Mouse (Mus musculus) intestine, embryonic 16.5 days (tissue): ENCODE measurements around the gene Slc15a4. TPM values are rescaled to one million over a fixed set of nuclear protein-coding genes. Genes with fewer than 3 reads are reported as not detected.

Source experiments
- ATAC-seq: fragments of 200-750 bp; cut with Nextera tagmentation; 2 replicates; pipeline ENCODE4 v1.8.0; 2017; ENCODE audit warnings: moderate TSS enrichment, moderate library complexity
- H3K27ac ChIP-seq: fragments of 300-500 bp; sonication (generic); 2 replicates; pipeline ENCODE4 v1.5.1; 2014; ENCODE audit warnings: mild to moderate bottlenecking, low read length
- H3K27me3 ChIP-seq: fragments of 300-500 bp; sonication (generic); replicated peaks from 2 replicates; pipeline ENCODE4 v1.6.1; 2014; ENCODE audit warnings: low read length, control low read depth, mixed read lengths; ENCODE audit not compliant: control insufficient read depth, insufficient read depth
- H3K36me3 ChIP-seq: fragments of 300-500 bp; sonication (generic); 2 replicates; pipeline ENCODE4 v1.6.1; 2014; ENCODE audit warnings: low read length, control low read depth; ENCODE audit not compliant: control insufficient read depth, insufficient read depth
- H3K4me1 ChIP-seq: fragments of 300-500 bp; sonication (generic); 2 replicates; pipeline ENCODE4 v1.6.1; 2014; ENCODE audit warnings: low read length, control low read depth, mixed read lengths; ENCODE audit not compliant: control insufficient read depth, insufficient read depth
- H3K4me2 ChIP-seq: fragments of 300-500 bp; sonication (generic); 2 replicates; pipeline ENCODE4 v1.6.1; 2014; ENCODE audit warnings: low read depth, low read length, control low read depth
- H3K4me3 ChIP-seq: fragments of 300-500 bp; sonication (generic); 2 replicates; pipeline ENCODE4 v1.5.1; 2014; ENCODE audit warnings: mild to moderate bottlenecking, low read length
- H3K9ac ChIP-seq: fragments of 300-500 bp; sonication (generic); 2 replicates; pipeline ENCODE4 v1.6.1; 2014; ENCODE audit warnings: low read depth, low read length
- H3K9me3 ChIP-seq: fragments of 300-500 bp; sonication (generic); 2 replicates; pipeline ENCODE4 v1.6.1; 2016; ENCODE audit warnings: low read length, control low read depth; ENCODE audit not compliant: control insufficient read depth
- WGBS: fragments of 180-500 bp; shearing (Covaris S2); extraction: QIAGEN DNeasy Blood & Tissue Kit; methylation state at CpG from one replicate; pipeline ENCODE4 v1.1.7; 2014; 5-methylcytosine and 5-hydroxymethylcytosine counted together
- polyA plus RNA-seq: library from polyadenylated mRNA; unstranded; fragments of >200 nt; fragmentation: Nextera tagmentation; extraction: Ambion mirVana; gene quantifications from 2 replicates; pipeline ENCODE4 v1.2.1, GENCODE M21; 2015

Slc15a4 gene
- polyA plus RNA-seq, 1 experiment from 2014 or later, result 15.2 TPM

GRCm38 (mm10) chr5:127631671-127632070 lies 1.0 kb downstream of the Slc15a4 start:
- Histone ChIP-seq H3K36me3 (no peaks in the 10 kb centered on the region), H3K27me3 (peaks cover 22% of the 10 kb centered on the region), H3K27ac (no peak overlapping the region), H3K9ac (no peak overlapping the region; the same call in 1 of the 2 replicates), H3K4me1 (no peaks in the 10 kb centered on the region; the same call in 1 of the 2 replicates), H3K9me3 (no peaks in the 10 kb centered on the region), H3K4me2 (peak overlapping the region; percentile 78), H3K4me3 (no peak overlapping the region)
- WGBS, result 12% methylated on average over 5 of the region's 5 CpGs
- ATAC-seq, result no peak

GRCm38 (mm10) chr5:127627242-127627641 lies 5.5 kb downstream of the Slc15a4 start:
- Histone ChIP-seq H3K27ac (no peak overlapping the region), H3K4me1 (no peaks in the 10 kb centered on the region; the same call in 1 of the 2 replicates), H3K4me3 (no peak overlapping the region), H3K9ac (no peak overlapping the region), H3K36me3 (no peaks in the 10 kb centered on the region), H3K9me3 (no peaks in the 10 kb centered on the region), H3K27me3 (peaks cover 11% of the 10 kb centered on the region), H3K4me2 (no peak overlapping the region)
- no peak for ATAC-seq
- 89% methylated on average over 12 of the region's 12 CpGs for WGBS

GRCm38 (mm10) chr5:127624427-127625213 lies 8.1 kb downstream of the Slc15a4 start:
- Histone ChIP-seq H3K9me3 (no peaks in the 10 kb centered on the region), H3K36me3 (no peaks in the 10 kb centered on the region), H3K4me2 (no peak overlapping the region), H3K9ac (no peak overlapping the region), H3K4me1 (no peaks in the 10 kb centered on the region), H3K27me3 (no peaks in the 10 kb centered on the region), H3K27ac (no peak overlapping the region), H3K4me3 (no peak overlapping the region)
- ATAC-seq, result no peak
- 72% methylated on average over 10 of the region's 10 CpGs for WGBS

GRCm38 (mm10) chr5:127621108-127621507 lies 11.6 kb downstream of the Slc15a4 start:
- H3K36me3 ChIP-seq, result no peaks in the 10 kb centered on the region
- WGBS, result 79% methylated on average over 10 of the region's 10 CpGs
- no peak overlapping the region for H3K4me3 ChIP-seq
- no peak overlapping the region for H3K9ac ChIP-seq
- H3K27me3 ChIP-seq, result no peaks in the 10 kb centered on the region
- no peak overlapping the region for H3K27ac ChIP-seq
- H3K4me1 ChIP-seq, result peaks cover 3% of the 10 kb centered on the region
- no peaks in the 10 kb centered on the region for H3K9me3 ChIP-seq
- no peak overlapping the region for H3K4me2 ChIP-seq
- ATAC-seq, result no peak

GRCm38 (mm10) chr5:127620371-127620770 lies 12.3 kb downstream of the Slc15a4 start:
- Histone ChIP-seq H3K27ac (no peak overlapping the region), H3K4me1 (peaks cover 10% of the 10 kb centered on the region), H3K9me3 (no peaks in the 10 kb centered on the region), H3K4me2 (no peak overlapping the region), H3K9ac (no peak overlapping the region), H3K36me3 (no peaks in the 10 kb centered on the region), H3K4me3 (no peak overlapping the region), H3K27me3 (no peaks in the 10 kb centered on the region)
- 84% methylated on average over 8 of the region's 8 CpGs for WGBS
- ATAC-seq, result no peak

- H3K27ac ChIP-seq, result no peak overlapping the region
- no peak overlapping the region for H3K4me2 ChIP-seq
- H3K9ac ChIP-seq, result no peak overlapping the region
- H3K4me3 ChIP-seq, result no peak overlapping the region
- H3K36me3 ChIP-seq, result no peaks in the 10 kb centered on the region
- no peaks in the 10 kb centered on the region for H3K27me3 ChIP-seq
- H3K4me1 ChIP-seq, result peaks cover 21% of the 10 kb centered on the region
- ATAC-seq, result no peak
- no peaks in the 10 kb centered on the region for H3K9me3 ChIP-seq
- 71% methylated on average over 3 of the region's 3 CpGs for WGBS
Observed at GRCm38 (mm10) chr5:127618834-127619233, 13.9 kb downstream of the Slc15a4 start.

- peak; percentile 97 for ATAC-seq
- peaks cover 29% of the 10 kb centered on the region for H3K4me1 ChIP-seq
- H3K27me3 ChIP-seq, result no peaks in the 10 kb centered on the region
- under 1% methylated on average over 86 of the region's 91 CpGs for WGBS
- no peaks in the 10 kb centered on the region for H3K9me3 ChIP-seq
- H3K4me3 ChIP-seq, result peak overlapping the region; percentile 97
- H3K9ac ChIP-seq, result peak overlapping the region; percentile 97
- H3K27ac ChIP-seq, result peak overlapping the region; percentile 75
- peak overlapping the region; percentile 92 for H3K4me2 ChIP-seq
- no peaks in the 10 kb centered on the region for H3K36me3 ChIP-seq
Observed at GRCm38 (mm10) chr5:127616884-127617635, 15.6 kb downstream of the Slc15a4 start.

GRCm38 (mm10) chr5:127616151-127616550 lies 16.5 kb downstream of the Slc15a4 start:
- no peaks in the 10 kb centered on the region for H3K27me3 ChIP-seq
- no peak overlapping the region for H3K27ac ChIP-seq
- no peaks in the 10 kb centered on the region for H3K36me3 ChIP-seq
- peaks cover 35% of the 10 kb centered on the region for H3K4me1 ChIP-seq
- H3K9me3 ChIP-seq, result no peaks in the 10 kb centered on the region
- 11% methylated on average over 4 of the region's 5 CpGs for WGBS
- peak overlapping the region; percentile 97 for H3K4me3 ChIP-seq
- peak overlapping the region; percentile 97 for H3K9ac ChIP-seq
- ATAC-seq, result no peak
- peak overlapping the region; percentile 92 for H3K4me2 ChIP-seq

- H3K36me3 ChIP-seq, result no peaks in the 10 kb centered on the region
- no peaks in the 10 kb centered on the region for H3K27me3 ChIP-seq
- no peaks in the 10 kb centered on the region for H3K9me3 ChIP-seq
- no peak for ATAC-seq
- no peak overlapping the region for H3K27ac ChIP-seq
- peaks cover 41% of the 10 kb centered on the region for H3K4me1 ChIP-seq
- H3K4me3 ChIP-seq, result peak overlapping the region; percentile 97
- WGBS, result 65% methylated on average over 3 of the region's 3 CpGs
- H3K9ac ChIP-seq, result peak overlapping the region; percentile 97; the same call in 1 of the 2 replicates
- peak overlapping the region; percentile 92 for H3K4me2 ChIP-seq
Observed at GRCm38 (mm10) chr5:127615459-127615858, 17.2 kb downstream of the Slc15a4 start.
